Mouse (Mus musculus) kidney, adult 2 months (tissue): ENCODE results near the gene Sertad3. TPM values are rescaled to one million over a fixed set of nuclear protein-coding genes. Genes with fewer than 3 reads are reported as not detected.

Experiments
- DNase-seq: peaks from one replicate; pipeline ENCODE4 v3.0.0; 2021
- H3K27ac ChIP-seq: fragments of 200-500 bp; 2 replicates; pipeline ENCODE4 v1.5.1; 2012; ENCODE audit warnings: low read depth, low read length, control low read depth, inconsistent platforms; ENCODE audit not compliant: insufficient read depth
- H3K27me3 ChIP-seq: fragments of 200-500 bp; replicated peaks from 2 replicates; pipeline ENCODE4 v1.6.1; 2012; ENCODE audit warnings: mild to moderate bottlenecking, moderate library complexity, low read length, inconsistent platforms; ENCODE audit not compliant: control insufficient read depth, insufficient read depth
- H3K36me3 ChIP-seq: fragments of 200-500 bp; 2 replicates; pipeline ENCODE4 v1.6.1; 2012; ENCODE audit warnings: mild to moderate bottlenecking, moderate library complexity, low read length, inconsistent platforms; ENCODE audit not compliant: control insufficient read depth, insufficient read depth
- H3K4me1 ChIP-seq: fragments of 200-500 bp; 2 replicates; pipeline ENCODE4 v1.6.1; 2011; ENCODE audit warnings: low read length; ENCODE audit not compliant: control insufficient read depth, insufficient read depth
- H3K4me3 ChIP-seq: fragments of 200-500 bp; 2 replicates; pipeline ENCODE4 v1.5.1; 2011; ENCODE audit warnings: mild to moderate bottlenecking, low read depth, low read length, control low read depth; ENCODE audit not compliant: insufficient read depth
- CTCF ChIP-seq: fragments of 200-500 bp; conservative IDR thresholded peaks from 2 replicates; pipeline ENCODE4 v1.5.1; 2011; ENCODE audit warnings: low read depth, mild to moderate bottlenecking, control low read depth, low read length, moderate library complexity, mixed read lengths; ENCODE audit not compliant: insufficient read depth, insufficient read length
- POLR2A ChIP-seq: fragments of 200-500 bp; IDR thresholded peaks from one replicate; pipeline ENCODE4 v1.6.1; 2011; ENCODE audit warnings: low read depth, low read length, control low read depth
- WGBS: fragments of 180-500 bp; shearing (Covaris S2); methylation state at CpG from one replicate; pipeline ENCODE4 v1.1.7; 2018; 5-methylcytosine and 5-hydroxymethylcytosine counted together
- polyA plus RNA-seq: library from polyadenylated mRNA; depleted of rRNA; stranded (reverse); fragments of >200 nt; gene quantifications from 2 replicates; pipeline ENCODE4 v1.2.3, GENCODE M21; 2012; rRNA removed

The Sertad3 gene
- 9.0 and 12.8 TPM in 2 replicates for polyA plus RNA-seq

- Histone ChIP-seq H3K4me3 (peak within 1 kb of the TSS; percentile 93), H3K27ac (peak within 1 kb of the TSS; percentile 93), H3K27me3 (no peaks in the 10 kb centered on the region), H3K36me3 (no peaks in the 10 kb centered on the region), H3K4me1 (peaks cover 20% of the 10 kb centered on the region; the same call in 1 of the 2 replicates)
- DNase-seq = peak; percentile 100
- under 1% methylated on average over 35 of the region's 36 CpGs for WGBS
- TF ChIP-seq POLR2A = peak; percentile 42
- TF ChIP-seq CTCF = no peak
Observed at GRCm38 (mm10) chr7:27473156-27473834, at the start of gene Sertad3. Gene Sertad3, plus strand, starts transcription at chr7:27473768.

- WGBS = 93% methylated on average over 1 of the region's 1 CpGs
- no peak for DNase-seq
- TF ChIP-seq CTCF (no peak), POLR2A (no peak)
- no peaks in the 10 kb centered on the region for H3K27me3 ChIP-seq
- no peak overlapping the region for H3K27ac ChIP-seq
- H3K4me1 ChIP-seq = no peaks in the 10 kb centered on the region
- H3K4me3 ChIP-seq = no peak overlapping the region
- H3K36me3 ChIP-seq = no peaks in the 10 kb centered on the region
Observed at GRCm38 (mm10) chr7:27427387-27427786, 46.2 kb upstream of the Sertad3 start.

GRCm38 (mm10) chr7:27428002-27428401 is 45.6 kb upstream of the Sertad3 start:
- H3K4me3 ChIP-seq = no peak overlapping the region
- no peaks in the 10 kb centered on the region for H3K4me1 ChIP-seq
- H3K27me3 ChIP-seq = no peaks in the 10 kb centered on the region
- no peak overlapping the region for H3K27ac ChIP-seq
- no peak for DNase-seq
- H3K36me3 ChIP-seq = no peaks in the 10 kb centered on the region
- WGBS = 73% methylated on average over 11 of the region's 11 CpGs
- TF ChIP-seq CTCF (no peak), POLR2A (no peak)

GRCm38 (mm10) chr7:27429135-27429534 is 44.4 kb upstream of the Sertad3 start:
- Histone ChIP-seq H3K4me1 (no peaks in the 10 kb centered on the region), H3K36me3 (no peaks in the 10 kb centered on the region), H3K27ac (no peak overlapping the region), H3K4me3 (no peak overlapping the region), H3K27me3 (no peaks in the 10 kb centered on the region)
- DNase-seq = no peak
- WGBS = 65% methylated on average over 2 of the region's 2 CpGs
- TF ChIP-seq CTCF = no peak
- TF ChIP-seq POLR2A = no peak

- H3K4me3 ChIP-seq = no peak overlapping the region
- no peak for TF ChIP-seq CTCF
- TF ChIP-seq POLR2A = no peak
- H3K36me3 ChIP-seq = no peaks in the 10 kb centered on the region
- DNase-seq = no peak
- no peaks in the 10 kb centered on the region for H3K4me1 ChIP-seq
- no peaks in the 10 kb centered on the region for H3K27me3 ChIP-seq
- 35% methylated on average over 10 of the region's 10 CpGs for WGBS
- H3K27ac ChIP-seq = no peak overlapping the region
Observed at GRCm38 (mm10) chr7:27433349-27433748, 40.2 kb upstream of the Sertad3 start.

- no peak for DNase-seq
- TF ChIP-seq CTCF (no peak), POLR2A (no peak)
- H3K4me3 ChIP-seq = no peak overlapping the region
- no peaks in the 10 kb centered on the region for H3K4me1 ChIP-seq
- no peaks in the 10 kb centered on the region for H3K36me3 ChIP-seq
- no peaks in the 10 kb centered on the region for H3K27me3 ChIP-seq
- H3K27ac ChIP-seq = no peak overlapping the region
- WGBS = 12% methylated on average over 10 of the region's 10 CpGs
Observed at GRCm38 (mm10) chr7:27433794-27434193, 39.8 kb upstream of the Sertad3 start.

GRCm38 (mm10) chr7:27437544-27437943 is 36.0 kb upstream of the Sertad3 start:
- WGBS = 65% methylated on average over 5 of the region's 5 CpGs
- DNase-seq = peak; percentile 34
- Histone ChIP-seq H3K36me3 (no peaks in the 10 kb centered on the region), H3K27ac (no peak overlapping the region), H3K27me3 (no peaks in the 10 kb centered on the region), H3K4me3 (no peak overlapping the region), H3K4me1 (no peaks in the 10 kb centered on the region)
- TF ChIP-seq CTCF (peak; percentile 80), POLR2A (no peak)
